Mouse (Mus musculus) liver, postnatal 0 days (tissue): ENCODE measurements around the gene Rasgrp2. TPM values are rescaled to one million over a fixed set of nuclear protein-coding genes. Genes with fewer than 3 reads are reported as not detected.

Source experiments
- ATAC-seq: fragments of 200-750 bp; cut with Nextera tagmentation; 2 replicates; pipeline ENCODE4 v1.8.0; 2017; ENCODE audit warnings: mild to moderate bottlenecking, moderate library complexity
- DNase-seq: peaks from one replicate; pipeline ENCODE4 v3.0.0-alpha.2; 2016
- H3K27ac ChIP-seq: fragments of 300-500 bp; sonication (generic); 2 replicates; pipeline ENCODE4 v1.5.1; 2014; ENCODE audit warnings: antibody characterized with exemption, moderate library complexity, mild to moderate bottlenecking, low read depth
- H3K27me3 ChIP-seq: fragments of 300-500 bp; sonication (generic); 2 replicates; pipeline ENCODE4 v1.6.1; 2014; ENCODE audit warnings: low read length, control low read depth, mixed read lengths; ENCODE audit not compliant: insufficient read depth
- H3K36me3 ChIP-seq: fragments of 300-500 bp; sonication (generic); replicated peaks from 2 replicates; pipeline ENCODE4 v1.6.1; 2014; ENCODE audit warnings: mild to moderate bottlenecking, control low read depth, low read length, moderate library complexity, mixed read lengths; ENCODE audit not compliant: insufficient read depth
- H3K4me1 ChIP-seq: fragments of 300-500 bp; sonication (generic); 2 replicates; pipeline ENCODE4 v1.6.1; 2014; ENCODE audit warnings: antibody characterized with exemption, mild to moderate bottlenecking, control low read depth; ENCODE audit not compliant: insufficient read depth
- H3K4me2 ChIP-seq: fragments of 300-500 bp; sonication (generic); 2 replicates; pipeline ENCODE4 v1.6.1; 2014; ENCODE audit warnings: low read depth, mild to moderate bottlenecking, low read length, moderate library complexity, mixed read lengths
- H3K4me3 ChIP-seq: fragments of 300-500 bp; sonication (generic); 2 replicates; pipeline ENCODE4 v1.5.1; 2014; ENCODE audit warnings: low read depth, low read length
- H3K9ac ChIP-seq: fragments of 300-500 bp; sonication (generic); replicated peaks from 2 replicates; pipeline ENCODE4 v1.6.1; 2014; ENCODE audit warnings: mild to moderate bottlenecking, moderate library complexity
- H3K9me3 ChIP-seq: fragments of 300-500 bp; sonication (generic); 2 replicates; pipeline ENCODE4 v1.6.1; 2016; ENCODE audit warnings: mild to moderate bottlenecking, control low read depth, low read length, mixed read lengths
- CTCF ChIP-seq: sonication (generic); IDR thresholded peaks from 2 replicates; pipeline ENCODE4 v1.5.1; 2016; ENCODE audit warnings: antibody characterized with exemption, low read depth
- EP300 ChIP-seq: IDR thresholded peaks from 2 replicates; pipeline ENCODE4 v1.6.1; 2016; ENCODE audit warnings: antibody characterized with exemption, low read depth, mild to moderate bottlenecking
- WGBS: fragments of 180-500 bp; shearing (Covaris S2); extraction: QIAGEN DNeasy Blood & Tissue Kit; methylation state at CpG from one replicate; pipeline ENCODE4 v1.1.7; 2014; ENCODE audit not compliant: insufficient replicate concordance; 5-methylcytosine and 5-hydroxymethylcytosine counted together
- polyA plus RNA-seq: library from polyadenylated mRNA; unstranded; fragments of >200 nt; fragmentation: Nextera tagmentation; extraction: Ambion mirVana; gene quantifications from 2 replicates; pipeline ENCODE4 v1.2.1, GENCODE M21; 2015

Gene Rasgrp2
- 90.7 and 93.5 TPM in 2 replicates for polyA plus RNA-seq

DNA sequence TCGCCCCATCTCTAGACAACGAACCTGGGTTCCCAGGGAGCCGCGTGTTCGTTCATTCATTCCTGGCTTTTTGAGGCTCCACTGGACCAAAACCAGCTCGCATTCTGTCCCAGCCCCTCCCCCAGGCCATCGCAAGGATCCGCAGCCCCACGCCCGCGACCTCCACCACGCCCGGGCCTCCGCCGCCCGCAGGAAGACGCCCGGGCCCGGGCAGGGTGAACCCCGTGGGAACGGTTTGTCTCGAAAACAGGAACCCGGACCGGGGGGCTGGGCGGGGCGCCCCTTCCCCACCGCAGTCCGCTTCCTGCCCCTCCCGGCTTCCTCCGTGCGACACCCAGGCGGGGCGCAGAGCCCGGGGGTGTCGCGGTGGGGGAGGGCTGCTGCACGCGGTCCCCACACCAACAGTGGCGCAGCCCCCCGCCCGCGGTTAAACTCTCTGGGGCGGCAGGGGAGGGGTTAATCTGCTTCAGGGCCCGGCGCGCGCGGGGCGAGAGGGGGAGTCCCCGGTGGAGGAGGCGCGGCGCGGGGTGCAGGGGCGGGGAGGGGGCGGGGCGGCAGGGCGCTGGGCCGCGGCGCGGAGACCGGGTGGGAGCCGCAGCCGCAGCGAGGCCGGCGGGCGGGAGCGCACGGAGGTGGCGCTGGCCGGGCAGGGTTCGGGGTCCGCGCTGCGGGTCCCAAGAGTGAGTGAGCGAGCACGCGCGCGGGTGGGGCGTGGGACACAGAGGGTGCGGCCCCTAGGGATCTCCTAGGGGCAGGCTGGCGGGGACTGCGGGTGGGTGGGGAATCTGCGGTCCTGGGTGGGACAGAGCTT is at the start of gene Rasgrp2:
Gene Rasgrp2 (plus strand): TSS at position 56 of the 811 bp plus-strand sequence.
- TF ChIP-seq CTCF (no peak), EP300 (no peak)
- peak within 1 kb of the TSS; percentile 94 for H3K4me2 ChIP-seq
- peaks cover 33% of the 10 kb centered on the region for H3K4me1 ChIP-seq
- H3K27ac ChIP-seq = peak within 1 kb of the TSS; percentile 93
- peaks cover 6% of the 10 kb centered on the region; the same call in 1 of the 2 replicates for H3K36me3 ChIP-seq
- H3K4me3 ChIP-seq = peak within 1 kb of the TSS; percentile 63
- ATAC-seq (peak; percentile 8), DNase-seq (peak; percentile 75)
- under 1% methylated on average over 59 of the region's 87 CpGs for WGBS
- H3K9ac ChIP-seq = peak within 1 kb of the TSS; percentile 69
- no peaks in the 10 kb centered on the region for H3K9me3 ChIP-seq
- H3K27me3 ChIP-seq = peaks cover 22% of the 10 kb centered on the region

DNA sequence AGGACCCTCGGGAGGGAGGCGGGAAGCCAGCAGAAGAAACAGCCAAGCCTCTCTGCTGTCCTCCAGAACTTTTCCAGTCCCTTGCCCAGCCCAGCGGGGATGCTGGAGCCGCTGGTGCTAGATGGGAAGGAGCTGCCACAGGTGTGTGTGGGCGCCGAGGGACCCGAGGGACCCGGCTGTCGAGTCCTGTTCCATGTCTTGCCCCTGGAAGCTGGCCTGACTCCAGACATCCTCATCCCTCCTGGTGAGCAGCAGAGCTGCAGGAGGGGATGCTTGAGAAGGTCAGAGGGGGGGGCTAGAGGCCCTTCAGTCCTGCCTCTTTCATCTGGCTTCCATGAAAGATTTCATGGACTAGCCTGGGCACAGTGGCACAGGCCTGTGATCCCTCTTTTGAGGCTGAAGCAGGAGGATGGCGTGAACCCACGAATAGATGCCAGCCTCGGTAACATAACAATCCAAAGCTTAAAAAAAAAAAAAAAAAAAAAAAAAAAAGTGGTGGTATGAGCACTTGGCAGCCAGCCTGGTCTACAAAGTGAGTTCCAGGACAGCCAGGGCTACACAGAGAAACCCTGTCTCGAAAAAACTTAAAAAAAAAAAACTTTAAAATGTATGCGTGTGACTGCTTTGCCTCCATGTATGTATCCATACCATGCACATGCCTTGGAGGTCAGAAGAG is 47.6 kb upstream of the Rasgrp2 start:
- H3K27me3 ChIP-seq = no peaks in the 10 kb centered on the region
- peaks cover 32% of the 10 kb centered on the region for H3K36me3 ChIP-seq
- H3K9ac ChIP-seq = no peak overlapping the region
- no peak overlapping the region for H3K4me2 ChIP-seq
- ATAC-seq (no peak), DNase-seq (no peak)
- H3K4me3 ChIP-seq = no peak overlapping the region
- TF ChIP-seq CTCF = no peak
- no peak for TF ChIP-seq EP300
- H3K9me3 ChIP-seq = no peaks in the 10 kb centered on the region
- H3K27ac ChIP-seq = no peak overlapping the region
- H3K4me1 ChIP-seq = peaks cover 12% of the 10 kb centered on the region
- 73% methylated on average over 14 of the region's 14 CpGs for WGBS

DNA sequence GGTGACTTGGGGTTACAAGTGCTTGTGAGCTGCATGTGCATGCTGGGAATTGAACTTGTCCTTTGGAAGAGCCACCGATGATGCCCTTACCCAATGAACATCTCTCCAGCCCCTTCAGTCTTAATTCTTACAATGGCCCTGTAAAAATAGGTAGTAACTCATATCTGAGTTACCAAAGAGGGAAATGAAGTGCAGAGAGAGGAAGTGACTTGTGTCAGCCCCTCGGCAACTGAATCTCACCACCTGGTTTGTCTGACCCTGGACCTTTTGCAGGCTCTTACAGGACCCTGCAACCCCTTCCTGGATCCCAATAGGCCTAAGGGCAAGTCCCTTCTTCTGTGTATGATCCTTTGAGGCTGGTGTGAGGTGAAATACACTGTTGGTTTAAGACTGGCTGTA is 47.0 kb upstream of the Rasgrp2 start:
- Histone ChIP-seq H3K27ac (no peak overlapping the region), H3K27me3 (no peaks in the 10 kb centered on the region), H3K4me1 (peaks cover 10% of the 10 kb centered on the region), H3K9ac (no peak overlapping the region), H3K9me3 (no peaks in the 10 kb centered on the region), H3K4me3 (no peak overlapping the region), H3K4me2 (no peak overlapping the region), H3K36me3 (peaks cover 29% of the 10 kb centered on the region)
- TF ChIP-seq EP300 (no peak), CTCF (no peak)
- WGBS = 35% methylated on average over 2 of the region's 2 CpGs
- DNase-seq = no peak
- no peak for ATAC-seq

DNA sequence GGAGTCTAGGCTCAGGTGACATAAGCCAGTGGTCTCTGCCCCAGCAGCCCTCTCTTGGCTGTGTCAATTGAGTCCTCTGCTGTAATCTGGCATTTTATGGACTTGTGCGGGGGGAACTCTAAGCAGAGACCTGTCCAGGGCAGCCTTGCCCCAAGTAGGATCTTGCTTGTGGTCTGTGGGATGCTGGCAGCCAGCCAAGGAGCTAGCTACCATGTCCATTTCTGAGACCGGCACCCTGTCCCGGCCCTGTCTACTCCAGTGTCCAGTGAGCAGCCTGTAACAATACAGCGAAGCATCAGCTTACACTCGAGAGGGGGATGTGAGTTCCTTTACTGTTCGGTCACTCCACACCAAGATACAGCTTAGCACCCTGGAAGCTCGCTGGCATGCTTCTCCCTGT is 45.1 kb upstream of the Rasgrp2 start:
- H3K27me3 ChIP-seq = no peaks in the 10 kb centered on the region
- H3K4me1 ChIP-seq = peaks cover 8% of the 10 kb centered on the region
- no peak overlapping the region for H3K9ac ChIP-seq
- DNase-seq (no peak), ATAC-seq (no peak)
- TF ChIP-seq EP300 (no peak), CTCF (no peak)
- no peak overlapping the region for H3K4me2 ChIP-seq
- 80% methylated on average over 7 of the region's 7 CpGs for WGBS
- no peaks in the 10 kb centered on the region for H3K9me3 ChIP-seq
- H3K4me3 ChIP-seq = no peak overlapping the region
- no peak overlapping the region for H3K27ac ChIP-seq
- H3K36me3 ChIP-seq = peaks cover 29% of the 10 kb centered on the region

DNA sequence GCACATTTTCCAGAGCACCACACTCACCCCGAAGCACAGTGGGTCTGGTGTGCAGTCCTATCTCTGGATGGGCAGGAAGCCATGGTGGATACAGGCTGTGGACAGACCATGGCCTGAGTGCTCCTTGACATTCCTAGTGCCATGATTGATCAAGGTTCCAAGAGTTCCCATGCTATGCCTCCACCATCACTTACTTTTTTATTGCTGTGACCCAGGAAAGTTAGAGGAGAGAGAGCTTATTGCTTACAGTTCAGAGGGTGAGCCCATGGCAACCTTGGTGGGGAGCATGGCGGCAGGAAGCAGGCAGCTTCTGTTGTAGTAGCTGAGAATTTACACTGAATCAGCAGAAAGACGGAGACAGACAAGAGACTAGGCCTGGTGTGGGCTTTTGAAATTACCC is 37.8 kb upstream of the Rasgrp2 start:
- no peak overlapping the region for H3K9ac ChIP-seq
- no peak overlapping the region for H3K4me2 ChIP-seq
- peaks cover 22% of the 10 kb centered on the region for H3K4me1 ChIP-seq
- DNase-seq (no peak), ATAC-seq (no peak)
- H3K27me3 ChIP-seq = no peaks in the 10 kb centered on the region
- 81% methylated on average over 3 of the region's 3 CpGs for WGBS
- H3K27ac ChIP-seq = no peak overlapping the region
- no peak overlapping the region for H3K4me3 ChIP-seq
- TF ChIP-seq CTCF (no peak), EP300 (no peak)
- H3K9me3 ChIP-seq = no peaks in the 10 kb centered on the region
- H3K36me3 ChIP-seq = peaks cover 20% of the 10 kb centered on the region

DNA sequence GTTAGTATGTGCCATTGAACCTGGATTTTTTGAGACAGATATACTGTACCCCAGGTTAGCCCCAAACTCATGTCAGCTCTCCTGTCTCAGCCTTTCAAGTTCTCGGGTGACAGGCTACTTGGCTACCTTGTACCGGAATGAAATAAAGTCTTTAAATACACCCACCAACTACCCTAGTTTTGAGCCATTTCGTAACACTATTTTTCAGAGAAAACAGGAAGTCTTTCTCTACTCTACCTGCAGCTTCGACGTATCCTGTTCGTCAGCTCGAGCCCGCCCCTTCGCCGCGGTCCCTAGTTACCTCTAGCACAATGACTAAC is 36.1 kb upstream of the Rasgrp2 start:
- no peaks in the 10 kb centered on the region for H3K27me3 ChIP-seq
- TF ChIP-seq CTCF = no peak
- peak; percentile 86 for TF ChIP-seq EP300
- H3K36me3 ChIP-seq = peaks cover 37% of the 10 kb centered on the region
- H3K4me3 ChIP-seq = peak overlapping the region; percentile 85
- H3K9me3 ChIP-seq = no peaks in the 10 kb centered on the region
- peaks cover 27% of the 10 kb centered on the region for H3K4me1 ChIP-seq
- WGBS = under 1% methylated on average over 11 of the region's 11 CpGs
- H3K27ac ChIP-seq = peak overlapping the region; percentile 99
- no peak for ATAC-seq
- no peak for DNase-seq
- peak overlapping the region; percentile 47 for H3K9ac ChIP-seq
- peak overlapping the region; percentile 71 for H3K4me2 ChIP-seq
